Mouse (Mus musculus) layer of hippocampus, adult 8-10 months (tissue): ENCODE data around the gene Asic2. TPM values are rescaled to one million over a fixed set of nuclear protein-coding genes. Genes with fewer than 3 reads are reported as not detected.
A peak's percentile ranks its signal among the peaks of the same experiment; 100 is the strongest.
"Not testable (repeated sequence)": the region's sequence is repeated elsewhere in the genome, so short reads cannot be mapped to it uniquely, and the experiment has no call there.

ENCODE experiments used
- DNase-seq, 2 experiments: peaks; one replicate each; pipeline ENCODE4 v3.0.0; 2022; ENCODE audit warnings: low spot score in 2 of 2
- total RNA-seq, 4 experiments: library from RNA; stranded (reverse); gene quantifications; 2 replicates each; pipeline ENCODE4 v1.2.4; 2022

Gene Asic2
- total RNA-seq, 4 experiments from 2014 or later, result 53.7 to 58.2 (median 54.8) TPM

GRCm38 (mm10) chr11:81364442-81364841 lies 603.8 kb downstream of the Asic2 start:
- DNase-seq, result no peak

- no peak for DNase-seq
These were observed 605.8 kb downstream of the Asic2 start for GRCm38 (mm10) chr11:81362461-81362860.

GRCm38 (mm10) chr11:81361040-81361439 lies 607.2 kb downstream of the Asic2 start:
- DNase-seq, result no peak

GRCm38 (mm10) chr11:81350498-81350897 lies 617.8 kb downstream of the Asic2 start:
- not testable (repeated sequence) for DNase-seq

- DNase-seq, result no peak
These were observed 636.3 kb downstream of the Asic2 start for GRCm38 (mm10) chr11:81331977-81332376.

- DNase-seq, result no peak
These were observed 637.3 kb downstream of the Asic2 start for GRCm38 (mm10) chr11:81330982-81331381.

- no peak for DNase-seq
These were observed 640.2 kb downstream of the Asic2 start for GRCm38 (mm10) chr11:81328088-81328487.

GRCm38 (mm10) chr11:81323146-81323545 lies 645.1 kb downstream of the Asic2 start:
- no peak for DNase-seq

- DNase-seq, result no peak
These were observed 645.8 kb downstream of the Asic2 start for GRCm38 (mm10) chr11:81322466-81322865.

- no peak for DNase-seq
These were observed 678.2 kb downstream of the Asic2 start for GRCm38 (mm10) chr11:81290041-81290440.

GRCm38 (mm10) chr11:81283185-81283584 lies 685.1 kb downstream of the Asic2 start:
- no peak for DNase-seq

- no peak for DNase-seq
These were observed 688.2 kb downstream of the Asic2 start for GRCm38 (mm10) chr11:81280070-81280469.

GRCm38 (mm10) chr11:81277406-81277805 lies 690.9 kb downstream of the Asic2 start:
- no peak for DNase-seq

- no peak for DNase-seq
These were observed 695.4 kb downstream of the Asic2 start for GRCm38 (mm10) chr11:81272677-81273418.

GRCm38 (mm10) chr11:81271422-81271821 lies 696.8 kb downstream of the Asic2 start:
- no peak for DNase-seq

- DNase-seq, result no peak
These were observed 697.7 kb downstream of the Asic2 start for GRCm38 (mm10) chr11:81270518-81270917.

GRCm38 (mm10) chr11:81263757-81264156 lies 704.5 kb downstream of the Asic2 start:
- no peak for DNase-seq

- DNase-seq, result no peak
These were observed 705.1 kb downstream of the Asic2 start for GRCm38 (mm10) chr11:81263193-81263592.

GRCm38 (mm10) chr11:81261259-81261658 lies 707.0 kb downstream of the Asic2 start:
- DNase-seq, result peak in 1 of 2 experiments; percentile 4

- DNase-seq, result not testable (repeated sequence)
These were observed 727.1 kb downstream of the Asic2 start for GRCm38 (mm10) chr11:81241183-81241582.

- peak in 1 of 2 experiments; percentile 23 for DNase-seq
These were observed 728.1 kb downstream of the Asic2 start for GRCm38 (mm10) chr11:81239966-81240681.

GRCm38 (mm10) chr11:81239091-81239490 lies 729.2 kb downstream of the Asic2 start:
- DNase-seq, result peak; percentile 33 to 48

- no peak for DNase-seq
These were observed 732.2 kb downstream of the Asic2 start for GRCm38 (mm10) chr11:81236070-81236469.
